Comparison of ENCODE assay signal across 8 mouse cellular contexts in genomic region chr16:35938211-35939151, GRCm38 (mm10). TPM values are rescaled to one million over a fixed set of nuclear protein-coding genes. Genes with fewer than 3 reads are reported as not detected.
DNase-seq lines count a peak whose midpoint lies in the region; ATAC-seq and TF ChIP-seq lines count a peak whose summit lies in the region.

TSS of gene Parp9 (plus strand) at chr16:35938470.
TSS of gene Dtx3l (minus strand) at chr16:35939151.

- no peaks in the 10 kb centered on the region for H3K79me2 ChIP-seq in heart, adult 2 months (replicated peaks; ENCODE audit: control insufficient read depth, insufficient read depth, low read length)

- no peak for TF ChIP-seq CTCF in heart, adult 2 months (IDR thresholded peaks at IDR 0.05)
- TF ChIP-seq CTCF in kidney, adult 2 months (conservative IDR thresholded peaks at IDR 0.05; ENCODE audit: insufficient read depth, insufficient read length, low read depth, low read length): no peak
- TF ChIP-seq CTCF in midbrain, postnatal 0 days (IDR thresholded peaks at IDR 0.05): no peak

- no peaks in the 10 kb centered on the region for H3K9me3 ChIP-seq in embryonic facial prominence, embryonic 12.5 days
- H3K9me3 ChIP-seq in midbrain, postnatal 0 days (ENCODE audit: low read length): no peaks in the 10 kb centered on the region

- H3K36me3 ChIP-seq in embryonic facial prominence, embryonic 12.5 days: no peaks in the 10 kb centered on the region
- peaks cover 2% of the 10 kb centered on the region; the same call in 1 of the 2 replicates for H3K36me3 ChIP-seq in heart, adult 2 months (ENCODE audit: control insufficient read depth, insufficient read depth, low read length)
- H3K36me3 ChIP-seq in kidney, adult 2 months (ENCODE audit: control insufficient read depth, insufficient read depth, low read length): no peaks in the 10 kb centered on the region
- H3K36me3 ChIP-seq in midbrain, postnatal 0 days (ENCODE audit: insufficient read depth, low read length): no peaks in the 10 kb centered on the region

- H3K27me3 ChIP-seq in embryonic facial prominence, embryonic 12.5 days: no peaks in the 10 kb centered on the region
- no peaks in the 10 kb centered on the region for H3K27me3 ChIP-seq in heart, adult 2 months (ENCODE audit: control insufficient read depth, insufficient read depth, low read length)
- no peaks in the 10 kb centered on the region for H3K27me3 ChIP-seq in kidney, adult 2 months (replicated peaks; ENCODE audit: control insufficient read depth, insufficient read depth, low read length)
- H3K27me3 ChIP-seq in midbrain, postnatal 0 days (ENCODE audit: insufficient read depth, low read length): no peaks in the 10 kb centered on the region; the same call in 1 of the 2 replicates

- no peak within 1 kb of the TSS for H3K27ac ChIP-seq in embryonic facial prominence, embryonic 12.5 days
- peak within 1 kb of the TSS; percentile 90 for H3K27ac ChIP-seq in heart, adult 2 months
- peak within 1 kb of the TSS; percentile 78 for H3K27ac ChIP-seq in kidney, adult 2 months (ENCODE audit: insufficient read depth, low read depth, low read length)
- no peak within 1 kb of the TSS for H3K27ac ChIP-seq in midbrain, postnatal 0 days (ENCODE audit: low read depth, low read length)

- ATAC-seq in embryonic facial prominence, embryonic 12.5 days (ENCODE audit: insufficient number of reproducible peaks, insufficient read depth, low FRiP score, low TSS enrichment): peak; percentile 59; the same call in 1 of the 2 replicates
- no peak for ATAC-seq in midbrain, postnatal 0 days (ENCODE audit: low FRiP score)

- peak; percentile 53 for TF ChIP-seq POLR2A in heart, adult 2 months (IDR thresholded peaks at IDR 0.05; ENCODE audit: insufficient read depth, low read depth, low read length)
- peak; percentile 24 for TF ChIP-seq POLR2A in kidney, adult 2 months (IDR thresholded peaks at IDR 0.05; ENCODE audit: low read depth, low read length)

- peak within 1 kb of the TSS; percentile 79 for H3K4me2 ChIP-seq in embryonic facial prominence, embryonic 12.5 days (replicated peaks)
- peak within 1 kb of the TSS; percentile 78 for H3K4me2 ChIP-seq in midbrain, postnatal 0 days (ENCODE audit: low read depth, low read length, poor library complexity, severe bottlenecking)

- no peaks in the 10 kb centered on the region for H3K4me1 ChIP-seq in embryonic facial prominence, embryonic 12.5 days
- H3K4me1 ChIP-seq in heart, adult 2 months (ENCODE audit: control insufficient read depth, insufficient read depth, low read length): peaks cover 2% of the 10 kb centered on the region; the same call in 1 of the 2 replicates
- no peaks in the 10 kb centered on the region; the same call in 1 of the 2 replicates for H3K4me1 ChIP-seq in kidney, adult 2 months (ENCODE audit: control insufficient read depth, insufficient read depth, low read length)
- H3K4me1 ChIP-seq in midbrain, postnatal 0 days (ENCODE audit: insufficient read depth, low read length): 0 out of 2 replicates have a peak, but pooled peaks cover 4% of the 10 kb centered on the region

- H3K4me3 ChIP-seq in embryonic facial prominence, embryonic 12.5 days: peak within 1 kb of the TSS; percentile 56
- peak within 1 kb of the TSS; percentile 88 for H3K4me3 ChIP-seq in heart, adult 2 months
- H3K4me3 ChIP-seq in kidney, adult 2 months (ENCODE audit: insufficient read depth, low read depth, low read length): peak within 1 kb of the TSS; percentile 90
- H3K4me3 ChIP-seq in midbrain, postnatal 0 days (ENCODE audit: low read depth, low read length): peak within 1 kb of the TSS; percentile 47

- peak; percentile 80 for DNase-seq in 3T3-L1 (ENCODE audit: low read depth, low spot score)
- DNase-seq in adrenal gland, postnatal 25 days: peak; percentile 61
- peak; percentile 79 to 80 for DNase-seq in heart, adult 2 months
- peak; percentile 76 for DNase-seq in kidney, adult 2 months
- peak; percentile 70 for DNase-seq in liver
- DNase-seq in midbrain, postnatal 0 days (ENCODE audit: low spot score): peak; percentile 13
- DNase-seq in spleen, postnatal 10 days (ENCODE audit: low spot score in 2 of 2): peak; percentile 72 to 76

- intact Hi-C loops in heart, adult 2 months (cut with DNase I): loop anchor here (1.0 to 5.0 kb wide), 2 partner anchors 64 to 134 kb away; partner anchors contain the start of genes Ccdc58 and Fam162a

- H3K9ac ChIP-seq in embryonic facial prominence, embryonic 12.5 days: peak within 1 kb of the TSS; percentile 55
- H3K9ac ChIP-seq in heart, adult 2 months (ENCODE audit: low read depth, low read length): peak within 1 kb of the TSS; percentile 83
- H3K9ac ChIP-seq in midbrain, postnatal 0 days (replicated peaks; ENCODE audit: low read length, poor library complexity, severe bottlenecking): peak within 1 kb of the TSS; percentile 50

- WGBS in embryonic facial prominence, embryonic 12.5 days: 2% methylated on average over 52 of the region's 52 CpGs
- under 1% methylated on average over 52 of the region's 52 CpGs for WGBS in heart, adult 2 months
- under 1% methylated on average over 52 of the region's 52 CpGs for WGBS in kidney, adult 2 months
- WGBS in midbrain, postnatal 0 days: 2% methylated on average over 52 of the region's 52 CpGs

- 0 out of 2 replicates have a peak, but pooled peaks have one; percentile 9 for TF ChIP-seq EP300 in heart, adult 2 months (IDR thresholded peaks at IDR 0.05; ENCODE audit: insufficient read depth, low read depth, low read length)

RNA-seq across cellular contexts. Expression of gene Parp9, which starts in this region (rescaled TPM):
- total RNA-seq in adrenal gland, postnatal 25 days (2021): 10.0 and 14.3 TPM in 2 replicates
- 3.2 and 4.1 TPM in 2 replicates for polyA plus RNA-seq in embryonic facial prominence, embryonic 12.5 days (2016; fragmentation: Nextera tagmentation; extraction: Ambion mirVana)
- total RNA-seq in heart, adult 2 months (2021): 1 to 10 TPM; 9.3 to 9.8 TPM
- 6.5 and 11.1 TPM in 2 replicates for polyA plus RNA-seq in heart, adult 2 months (2012; rRNA removed)
- 6.0 and 8.0 TPM in 2 replicates for polyA plus RNA-seq in kidney, adult 2 months (2012; rRNA removed)
- total RNA-seq in midbrain, postnatal 0 days (2014; rRNA removed): 3.0 and 4.3 TPM in 2 replicates
- polyA plus RNA-seq in midbrain, postnatal 0 days (2015; fragmentation: Nextera tagmentation; extraction: Ambion mirVana): 1.9 and 3.3 TPM in 2 replicates

RNA-seq across cellular contexts. Expression of gene Dtx3l, which starts in this region (rescaled TPM):
- total RNA-seq in adrenal gland, postnatal 25 days (2021): 6.9 and 10.8 TPM in 2 replicates
- 2.2 and 3.0 TPM in 2 replicates for polyA plus RNA-seq in embryonic facial prominence, embryonic 12.5 days (2016; fragmentation: Nextera tagmentation; extraction: Ambion mirVana)
- total RNA-seq in heart, adult 2 months (2021): 1 to 10 TPM; 8.6 to 8.9 TPM
- polyA plus RNA-seq in heart, adult 2 months (2012; rRNA removed): 5.9 and 8.9 TPM in 2 replicates
- 4.2 and 5.4 TPM in 2 replicates for polyA plus RNA-seq in kidney, adult 2 months (2012; rRNA removed)
- 1.9 and 2.3 TPM in 2 replicates for total RNA-seq in midbrain, postnatal 0 days (2014; rRNA removed)
- polyA plus RNA-seq in midbrain, postnatal 0 days (2015; fragmentation: Nextera tagmentation; extraction: Ambion mirVana): 0.93 and 1.2 TPM in 2 replicates

Comparison
In these comparisons a context has a peak if more than half of its experiments do, and no peak if none do; other contexts are left out.
1. DNase-seq: peak in every context shown above with its lines; median percentile 80 in 3T3-L1; 80 in heart, adult 2 months; 76 in kidney, adult 2 months; 74 in spleen, postnatal 10 days; 70 in liver; 61 in adrenal gland, postnatal 25 days; 13 in midbrain, postnatal 0 days.
2. H3K27ac ChIP-seq: peak in heart, adult 2 months (single experiment) and kidney, adult 2 months (single experiment); none in embryonic facial prominence, embryonic 12.5 days (single experiment) and midbrain, postnatal 0 days (single experiment).
3. Peak in every context shown above with its lines, with median percentiles within 50 percentile points of each other: H3K4me3 ChIP-seq and H3K9ac ChIP-seq.